Mouse (Mus musculus): Measurements from ENCODE around the gene Kif7. TPM values are rescaled to one million over a fixed set of nuclear protein-coding genes. Genes with fewer than 3 reads are reported as not detected.

The Kif7 gene
- polyA plus RNA-seq, 1 experiment: 0.60 TPM

DNA sequence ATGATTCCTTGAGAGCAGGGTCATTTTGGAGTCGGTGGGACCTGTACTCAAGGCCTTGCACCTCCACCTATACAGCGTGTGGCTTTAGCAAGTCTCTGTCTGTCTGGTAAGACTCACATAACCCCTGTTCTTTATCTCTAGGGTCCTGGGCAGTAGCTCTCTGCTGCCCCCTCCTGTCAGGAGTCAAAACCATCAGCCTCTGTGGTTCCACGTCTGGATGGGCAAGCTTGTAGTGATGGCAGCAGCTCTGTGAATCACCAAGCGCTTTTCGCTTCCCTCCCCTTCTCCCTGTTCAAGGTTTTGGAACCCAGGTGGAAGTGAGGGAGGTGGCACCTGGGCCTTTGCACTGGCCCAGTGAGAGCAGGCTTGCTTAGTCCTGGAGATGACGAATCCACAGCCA, 12.7 kb upstream of the Kif7 start:
- H3K27ac ChIP-seq (ENCODE audit: insufficient read depth, low read depth, low read length): no peak overlapping the region
- H3K4me3 ChIP-seq (ENCODE audit: insufficient read depth, low read length): no peak overlapping the region
- peaks cover 4% of the 10 kb centered on the region; the same call in 1 of the 2 replicates for H3K4me1 ChIP-seq (ENCODE audit: control insufficient read depth, insufficient read depth, low read length)
- no peak for TF ChIP-seq POLR2A (IDR thresholded peaks at IDR 0.05; ENCODE audit: borderline replicate concordance, low read depth, low read length)
- peak; percentile 70 for TF ChIP-seq CTCF (IDR thresholded peaks at IDR 0.05; ENCODE audit: low read depth, low read length)

DNA sequence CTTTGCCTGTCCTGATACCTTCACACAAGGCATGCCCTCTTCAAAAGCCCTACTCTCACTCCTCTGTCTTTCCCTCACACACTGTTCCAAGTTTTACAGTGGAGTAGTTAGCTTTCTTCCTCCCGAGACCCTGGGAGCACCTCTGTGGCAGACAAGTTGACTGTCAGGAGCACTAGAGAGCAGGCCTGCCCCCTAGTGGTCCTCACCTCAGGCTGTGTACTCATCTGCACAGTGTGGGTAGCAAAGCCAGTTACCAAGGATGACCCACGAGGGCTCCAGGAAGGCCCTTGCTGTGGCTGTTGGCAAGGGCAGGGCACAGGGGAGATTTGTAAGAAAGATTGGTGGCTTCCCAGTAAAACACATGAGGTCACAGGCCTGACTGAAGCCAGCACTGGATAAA, 11.6 kb upstream of the Kif7 start:
- peak; percentile 71 for TF ChIP-seq CTCF (IDR thresholded peaks at IDR 0.05; ENCODE audit: low read depth, low read length)
- TF ChIP-seq POLR2A (IDR thresholded peaks at IDR 0.05; ENCODE audit: borderline replicate concordance, low read depth, low read length): no peak
- peaks cover 6% of the 10 kb centered on the region for H3K4me1 ChIP-seq (ENCODE audit: control insufficient read depth, insufficient read depth, low read length)
- no peak overlapping the region for H3K4me3 ChIP-seq (ENCODE audit: insufficient read depth, low read length)
- no peak overlapping the region for H3K27ac ChIP-seq (ENCODE audit: insufficient read depth, low read depth, low read length)

DNA sequence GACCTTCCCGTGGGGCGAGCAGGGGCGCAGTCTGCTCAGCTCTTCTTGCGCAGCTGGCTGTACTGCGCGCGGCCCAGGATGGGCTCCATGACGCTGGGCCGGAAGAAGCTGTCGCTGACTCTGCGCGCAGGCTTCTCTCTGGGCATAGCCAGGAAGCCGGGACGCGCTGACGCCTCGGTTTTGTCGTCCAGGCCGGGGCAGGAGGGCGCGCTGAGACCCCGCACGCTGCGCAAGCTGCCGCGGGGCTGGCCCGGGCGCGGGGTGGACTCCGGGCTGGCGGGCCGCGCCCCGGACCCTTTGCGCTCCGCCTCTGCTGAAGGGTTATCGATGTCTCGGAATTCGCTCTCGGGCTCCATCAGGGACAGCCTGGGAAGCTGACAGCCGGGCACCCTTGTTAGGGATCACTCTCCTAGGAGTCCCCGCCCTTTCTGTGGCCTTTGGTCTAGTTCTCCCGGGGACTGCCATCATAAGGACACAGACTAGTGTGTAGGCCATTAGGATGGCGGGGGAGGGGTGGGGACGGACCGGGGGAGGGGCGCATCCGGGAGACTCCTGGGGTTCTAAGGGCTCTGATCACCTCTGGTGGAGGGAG, 6.0 kb upstream of the Kif7 start:
- peak overlapping the region; percentile 62 for H3K4me3 ChIP-seq (ENCODE audit: insufficient read depth, low read length)
- no peak for TF ChIP-seq CTCF (IDR thresholded peaks at IDR 0.05; ENCODE audit: low read depth, low read length)
- TF ChIP-seq POLR2A (IDR thresholded peaks at IDR 0.05; ENCODE audit: borderline replicate concordance, low read depth, low read length): no peak
- no peak overlapping the region for H3K27ac ChIP-seq (ENCODE audit: insufficient read depth, low read depth, low read length)
- H3K4me1 ChIP-seq (ENCODE audit: control insufficient read depth, insufficient read depth, low read length): peaks cover 11% of the 10 kb centered on the region

DNA sequence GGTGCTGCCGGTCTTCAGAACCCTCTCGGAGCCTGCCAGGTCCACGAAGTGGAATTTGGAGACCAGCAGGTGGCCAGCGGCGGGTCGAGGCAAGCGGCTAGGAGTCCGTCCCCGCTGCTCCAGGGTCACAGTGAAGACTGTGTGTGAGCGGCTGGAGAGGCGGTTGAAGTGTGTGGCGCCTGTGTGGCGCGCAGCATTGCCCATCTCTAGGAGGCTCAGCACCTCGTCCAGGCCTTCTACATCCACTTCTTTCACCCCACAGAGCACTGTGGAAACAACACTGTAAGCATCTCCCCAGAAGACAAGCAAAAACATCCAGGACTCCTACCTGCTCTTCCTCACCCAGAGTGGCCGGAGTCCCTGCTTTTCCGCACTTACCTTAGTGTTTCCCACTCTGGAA, 4.7 kb downstream of the Kif7 start:
- Histone ChIP-seq H3K27ac (ENCODE audit: insufficient read depth, low read depth, low read length) (no peak overlapping the region), H3K4me1 (ENCODE audit: control insufficient read depth, insufficient read depth, low read length) (no peaks in the 10 kb centered on the region), H3K4me3 (ENCODE audit: insufficient read depth, low read length) (no peak overlapping the region)
- no peak for TF ChIP-seq POLR2A (IDR thresholded peaks at IDR 0.05; ENCODE audit: borderline replicate concordance, low read depth, low read length)
- TF ChIP-seq CTCF (IDR thresholded peaks at IDR 0.05; ENCODE audit: low read depth, low read length): no peak

DNA sequence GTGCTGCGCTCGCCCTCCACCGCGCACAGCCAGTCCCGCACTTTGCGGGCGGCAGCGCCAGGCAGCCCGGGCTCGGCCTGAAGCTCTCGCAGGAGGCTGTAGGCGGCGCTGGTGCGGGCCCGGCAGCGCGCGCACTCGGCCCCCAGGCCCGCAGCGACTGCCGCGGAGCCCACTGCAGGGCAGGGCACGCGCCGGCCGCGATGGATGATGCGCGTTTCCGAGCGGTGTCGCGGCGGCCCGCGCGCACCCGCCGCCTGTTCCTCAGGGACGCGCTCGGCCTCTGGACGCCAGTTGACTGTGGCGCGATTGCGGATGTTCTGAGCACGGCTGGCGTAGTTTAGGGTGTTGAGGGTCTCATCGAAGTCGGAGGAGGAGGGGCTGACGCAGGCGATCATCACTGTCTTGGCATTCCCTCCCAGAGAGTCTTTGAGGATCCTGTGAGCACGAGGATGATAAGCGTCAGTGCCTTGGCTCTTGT, 5.4 kb downstream of the Kif7 start:
- H3K4me3 ChIP-seq (ENCODE audit: insufficient read depth, low read length): peak overlapping the region; percentile 43
- TF ChIP-seq CTCF (IDR thresholded peaks at IDR 0.05; ENCODE audit: low read depth, low read length) (no peak), POLR2A (IDR thresholded peaks at IDR 0.05; ENCODE audit: borderline replicate concordance, low read depth, low read length) (no peak)
- H3K4me1 ChIP-seq (ENCODE audit: control insufficient read depth, insufficient read depth, low read length): no peaks in the 10 kb centered on the region
- H3K27ac ChIP-seq (ENCODE audit: insufficient read depth, low read depth, low read length): no peak overlapping the region

DNA sequence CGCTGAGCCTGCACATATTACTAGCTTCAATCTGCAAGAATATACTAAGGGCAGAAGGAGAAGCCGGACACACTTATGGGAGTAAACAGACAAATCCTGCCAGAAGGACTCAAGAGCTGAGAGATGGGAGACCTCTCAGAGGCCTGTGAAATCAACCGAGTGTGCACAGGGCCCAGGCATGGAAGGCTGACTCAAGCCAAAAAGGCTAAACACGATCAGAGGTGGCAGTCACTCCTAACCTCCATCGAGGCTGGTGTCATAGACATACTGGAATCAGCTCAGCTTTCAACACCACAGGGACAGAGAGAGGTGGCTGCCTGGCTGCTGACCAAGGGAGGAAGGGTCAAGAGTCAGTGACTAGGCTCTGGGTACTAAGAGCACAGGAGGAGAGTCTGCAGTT, 10.3 kb downstream of the Kif7 start:
- H3K4me3 ChIP-seq (ENCODE audit: insufficient read depth, low read length): no peak overlapping the region
- no peak overlapping the region for H3K27ac ChIP-seq (ENCODE audit: insufficient read depth, low read depth, low read length)
- no peaks in the 10 kb centered on the region for H3K4me1 ChIP-seq (ENCODE audit: control insufficient read depth, insufficient read depth, low read length)
- TF ChIP-seq CTCF (IDR thresholded peaks at IDR 0.05; ENCODE audit: low read depth, low read length) (no peak), POLR2A (IDR thresholded peaks at IDR 0.05; ENCODE audit: borderline replicate concordance, low read depth, low read length) (no peak)

DNA sequence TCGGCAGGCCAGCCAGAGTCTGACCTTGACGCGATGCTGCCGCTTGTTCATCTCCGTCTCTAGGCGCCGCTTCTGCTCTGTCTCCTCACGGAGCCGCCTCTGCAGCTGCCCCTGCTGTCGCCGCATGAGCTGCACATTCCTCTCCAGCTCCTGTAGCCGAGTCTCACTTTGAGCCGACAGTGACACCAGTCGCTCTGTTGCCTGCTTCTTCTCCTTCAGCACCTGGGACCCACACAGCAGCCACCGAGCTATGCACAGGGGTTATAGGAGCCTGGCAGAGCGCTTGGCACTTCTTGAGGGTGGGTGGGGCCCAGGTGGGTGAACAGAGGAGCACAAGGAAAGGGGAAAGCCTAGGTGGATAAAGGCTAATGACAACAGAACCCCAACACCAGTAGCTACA, 12.8 kb downstream of the Kif7 start:
- H3K27ac ChIP-seq (ENCODE audit: insufficient read depth, low read depth, low read length): no peak overlapping the region
- TF ChIP-seq POLR2A (IDR thresholded peaks at IDR 0.05; ENCODE audit: borderline replicate concordance, low read depth, low read length): no peak
- no peak for TF ChIP-seq CTCF (IDR thresholded peaks at IDR 0.05; ENCODE audit: low read depth, low read length)
- no peak overlapping the region for H3K4me3 ChIP-seq (ENCODE audit: insufficient read depth, low read length)
- no peaks in the 10 kb centered on the region for H3K4me1 ChIP-seq (ENCODE audit: control insufficient read depth, insufficient read depth, low read length)

DNA sequence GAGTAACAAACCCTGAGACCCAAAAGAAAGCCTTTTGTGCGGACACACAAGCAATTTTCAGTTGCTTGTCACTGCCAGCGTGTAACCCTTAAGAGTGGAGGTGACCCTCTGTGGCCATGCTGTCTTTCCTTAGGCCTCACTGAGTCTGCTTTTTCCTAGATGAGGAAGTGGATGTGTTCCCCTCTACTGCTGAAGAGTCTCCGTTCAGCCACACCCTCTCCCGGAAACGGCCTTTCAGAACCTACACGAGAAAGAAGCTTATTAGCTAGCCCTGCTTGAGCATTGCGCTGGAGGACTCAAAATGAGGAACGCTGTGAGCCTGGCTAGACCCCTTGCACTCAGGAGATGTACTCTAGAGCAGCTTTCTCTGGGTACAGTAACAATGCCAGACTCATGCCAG, 19.0 kb downstream of the Kif7 start:
- no peak overlapping the region for H3K27ac ChIP-seq (ENCODE audit: insufficient read depth, low read depth, low read length)
- no peak for TF ChIP-seq POLR2A (IDR thresholded peaks at IDR 0.05; ENCODE audit: borderline replicate concordance, low read depth, low read length)
- no peak for TF ChIP-seq CTCF (IDR thresholded peaks at IDR 0.05; ENCODE audit: low read depth, low read length)
- H3K4me1 ChIP-seq (ENCODE audit: control insufficient read depth, insufficient read depth, low read length): peaks cover 5% of the 10 kb centered on the region; the same call in 1 of the 2 replicates
- H3K4me3 ChIP-seq (ENCODE audit: insufficient read depth, low read length): no peak overlapping the region

DNA sequence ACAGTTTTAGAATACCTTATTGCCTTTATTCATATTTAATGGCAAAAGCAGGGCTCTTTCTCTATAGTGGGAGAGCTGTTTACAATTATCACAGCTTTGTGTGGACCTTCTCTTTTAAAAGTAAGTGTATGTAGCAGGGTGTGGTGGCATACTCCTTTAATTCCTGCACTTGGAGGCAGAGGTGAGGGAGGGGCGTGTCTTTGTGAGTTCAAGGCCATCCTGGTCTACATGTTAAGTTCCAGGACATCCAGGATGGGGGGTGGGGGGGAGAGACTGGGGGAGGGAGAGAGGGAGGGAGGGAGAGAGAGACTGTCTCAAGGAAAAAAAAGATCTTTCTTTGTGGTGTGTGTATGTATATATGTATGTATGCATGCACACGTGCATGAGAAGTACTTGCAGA, 35.3 kb downstream of the Kif7 start:
- H3K4me1 ChIP-seq (ENCODE audit: control insufficient read depth, insufficient read depth, low read length): no peaks in the 10 kb centered on the region
- TF ChIP-seq CTCF (IDR thresholded peaks at IDR 0.05; ENCODE audit: low read depth, low read length) (no peak), POLR2A (IDR thresholded peaks at IDR 0.05; ENCODE audit: borderline replicate concordance, low read depth, low read length) (no peak)
- H3K27ac ChIP-seq (ENCODE audit: insufficient read depth, low read depth, low read length): no peak overlapping the region
- H3K4me3 ChIP-seq (ENCODE audit: insufficient read depth, low read length): no peak overlapping the region

DNA sequence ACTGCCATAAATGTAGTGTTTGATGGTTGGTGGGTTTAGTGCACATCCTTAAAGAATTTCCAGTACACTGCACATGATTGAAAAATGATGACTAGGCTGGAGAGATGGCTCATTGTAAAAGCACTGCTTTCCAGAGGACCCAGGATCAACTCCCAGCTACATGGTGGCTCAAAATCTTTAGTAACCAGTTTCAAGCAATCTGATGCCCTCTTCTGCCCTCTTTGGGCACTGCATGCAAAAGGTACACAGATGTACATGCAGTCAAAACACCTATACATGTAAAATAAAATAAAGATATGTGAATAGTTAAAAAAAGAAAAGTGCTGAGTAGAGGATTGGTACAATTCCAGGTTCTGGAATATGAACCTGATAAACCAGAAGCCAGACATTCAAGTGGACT, 36.3 kb downstream of the Kif7 start:
- H3K4me3 ChIP-seq (ENCODE audit: insufficient read depth, low read length): no peak overlapping the region
- no peak overlapping the region for H3K27ac ChIP-seq (ENCODE audit: insufficient read depth, low read depth, low read length)
- no peak for TF ChIP-seq POLR2A (IDR thresholded peaks at IDR 0.05; ENCODE audit: borderline replicate concordance, low read depth, low read length)
- no peak for TF ChIP-seq CTCF (IDR thresholded peaks at IDR 0.05; ENCODE audit: low read depth, low read length)
- H3K4me1 ChIP-seq (ENCODE audit: control insufficient read depth, insufficient read depth, low read length): no peaks in the 10 kb centered on the region
